ENCODE assay signal across 8 mouse cellular contexts in the genomic region with DNA sequence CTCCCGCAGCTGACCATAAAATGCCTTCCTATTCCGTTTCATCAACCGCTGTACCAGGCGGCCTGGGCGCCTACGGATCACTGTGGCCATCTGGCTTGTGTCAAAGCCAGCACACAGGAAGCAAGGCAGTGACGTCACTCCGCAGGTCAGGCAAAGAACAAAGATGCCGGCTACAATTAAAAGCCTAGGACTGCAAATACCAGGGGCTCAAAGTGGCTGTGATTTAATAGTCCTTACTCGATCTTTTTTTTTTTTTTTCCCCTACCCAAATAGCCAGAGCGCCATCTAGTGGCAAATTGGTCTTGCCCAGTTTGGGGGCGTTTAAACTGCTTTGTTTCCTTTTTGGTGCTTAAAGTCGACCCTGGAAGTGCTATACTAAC. TPM values are rescaled to one million over a fixed set of nuclear protein-coding genes. Genes with fewer than 3 reads are reported as not detected.
DNase-seq lines count a peak whose midpoint lies in the region; ATAC-seq and TF ChIP-seq lines count a peak whose summit lies in the region.

No protein-coding gene starts in this region.

- TF ChIP-seq POLR2A in kidney, adult 2 months (IDR thresholded peaks at IDR 0.05; ENCODE audit: low read depth, low read length): no peak
- TF ChIP-seq POLR2A in olfactory bulb, adult 2 months (IDR thresholded peaks at IDR 0.05; ENCODE audit: insufficient read depth, low read depth, low read length): no peak

- peaks cover 16% of the 10 kb centered on the region; the same call in 1 of the 2 replicates for H3K36me3 ChIP-seq in heart, embryonic 10.5 days
- H3K36me3 ChIP-seq in kidney, adult 2 months (ENCODE audit: control insufficient read depth, insufficient read depth, low read length): no peaks in the 10 kb centered on the region
- no peaks in the 10 kb centered on the region for H3K36me3 ChIP-seq in lung, embryonic 15.5 days

- H3K9me3 ChIP-seq in heart, embryonic 10.5 days: no peaks in the 10 kb centered on the region
- no peaks in the 10 kb centered on the region for H3K9me3 ChIP-seq in lung, embryonic 15.5 days

- H3K4me1 ChIP-seq in heart, embryonic 10.5 days: peaks cover 58% of the 10 kb centered on the region
- peaks cover 2% of the 10 kb centered on the region; the same call in 1 of the 2 replicates for H3K4me1 ChIP-seq in kidney, adult 2 months (ENCODE audit: control insufficient read depth, insufficient read depth, low read length)
- H3K4me1 ChIP-seq in lung, embryonic 15.5 days: peaks cover 25% of the 10 kb centered on the region
- peaks cover 2% of the 10 kb centered on the region; the same call in 1 of the 2 replicates for H3K4me1 ChIP-seq in olfactory bulb, adult 2 months (ENCODE audit: control insufficient read depth, insufficient read depth, low read length)

- H3K9ac ChIP-seq in lung, embryonic 15.5 days: no peak overlapping the region

- ATAC-seq in lung, embryonic 15.5 days (ENCODE audit: borderline replicate concordance, extremely low read depth, low FRiP score, low TSS enrichment): peak; percentile 14; the same call in 1 of the 2 replicates

- peak overlapping the region; percentile 36; the same call in 1 of the 2 replicates for H3K4me3 ChIP-seq in heart, embryonic 10.5 days
- no peak overlapping the region for H3K4me3 ChIP-seq in kidney, adult 2 months (ENCODE audit: insufficient read depth, low read depth, low read length)
- H3K4me3 ChIP-seq in lung, embryonic 15.5 days: peak overlapping the region; percentile 11
- H3K4me3 ChIP-seq in olfactory bulb, adult 2 months (ENCODE audit: insufficient read depth, low read depth, low read length): 0 out of 2 replicates have a peak overlapping the region, but pooled peaks have one; percentile 7

- WGBS in heart, embryonic 10.5 days: 4% methylated on average over 13 of the region's 13 CpGs
- 5% methylated on average over 13 of the region's 13 CpGs for WGBS in kidney, adult 2 months
- 3% methylated on average over 13 of the region's 13 CpGs for WGBS in lung, embryonic 15.5 days
- WGBS in olfactory bulb, adult 2 months: 21% methylated on average over 13 of the region's 13 CpGs

- 0 out of 2 replicates have a peak, but pooled peaks have one; percentile 11 for TF ChIP-seq CTCF in kidney, adult 2 months (conservative IDR thresholded peaks at IDR 0.05; ENCODE audit: insufficient read depth, insufficient read length, low read depth, low read length)
- no peak for TF ChIP-seq CTCF in olfactory bulb, adult 2 months (IDR thresholded peaks at IDR 0.05; ENCODE audit: insufficient read depth, low read depth, low read length)

- peak overlapping the region; percentile 85 for H3K27ac ChIP-seq in heart, embryonic 10.5 days
- no peak overlapping the region for H3K27ac ChIP-seq in kidney, adult 2 months (ENCODE audit: insufficient read depth, low read depth, low read length)
- H3K27ac ChIP-seq in lung, embryonic 15.5 days: no peak overlapping the region
- no peak overlapping the region for H3K27ac ChIP-seq in olfactory bulb, adult 2 months (ENCODE audit: insufficient read depth, low read depth, low read length)

- DNase-seq in urinary bladder, postnatal 14 days (ENCODE audit: low spot score): peak; percentile 40
- no peak for DNase-seq in urinary bladder, postnatal 25 days (ENCODE audit: low spot score)
- DNase-seq in cerebellum, postnatal 25 days: peak; percentile 51 to 63
- DNase-seq in heart, embryonic 10.5 days (ENCODE audit: low spot score): peak; percentile 90
- peak; percentile 42 for DNase-seq in kidney, adult 2 months
- DNase-seq in frontal cortex, postnatal 25 days (ENCODE audit: low spot score in 2 of 2): no peak

- no peaks in the 10 kb centered on the region for H3K27me3 ChIP-seq in heart, embryonic 10.5 days (ENCODE audit: insufficient read depth, poor library complexity, severe bottlenecking)
- no peaks in the 10 kb centered on the region for H3K27me3 ChIP-seq in kidney, adult 2 months (replicated peaks; ENCODE audit: control insufficient read depth, insufficient read depth, low read length)
- H3K27me3 ChIP-seq in lung, embryonic 15.5 days: no peaks in the 10 kb centered on the region

- H3K4me2 ChIP-seq in lung, embryonic 15.5 days: peak overlapping the region; percentile 48

RNA-seq across cellular contexts. Expression of gene Msrb3, which starts 26.4 kb away (rescaled TPM):
- polyA plus RNA-seq in heart, embryonic 10.5 days (2016; fragmentation: Nextera tagmentation; extraction: Ambion mirVana): 15.4 and 20.6 TPM in 2 replicates
- polyA plus RNA-seq in kidney, adult 2 months (2012; rRNA removed): 7.8 and 9.4 TPM in 2 replicates
- polyA plus RNA-seq in lung, embryonic 15.5 days (2015; fragmentation: Nextera tagmentation; extraction: Ambion mirVana): 15.3 and 15.8 TPM in 2 replicates
- polyA plus RNA-seq in olfactory bulb, adult 2 months (2012; ENCODE audit: insufficient read depth, insufficient read length, low replicate concordance, missing spikeins): not detected in 2 replicates

Comparison
In these comparisons a context has a peak if more than half of its experiments do, and no peak if none do; other contexts are left out.
1. DNase-seq: peak in urinary bladder, postnatal 14 days (single experiment), cerebellum, postnatal 25 days (2 of 2), heart, embryonic 10.5 days (single experiment) and kidney, adult 2 months (single experiment); none in urinary bladder, postnatal 25 days (single experiment) and frontal cortex, postnatal 25 days (0 of 2).